Mouse (Mus musculus): ENCODE data around the gene Olfr370.

Olfr370 gene

DNA sequence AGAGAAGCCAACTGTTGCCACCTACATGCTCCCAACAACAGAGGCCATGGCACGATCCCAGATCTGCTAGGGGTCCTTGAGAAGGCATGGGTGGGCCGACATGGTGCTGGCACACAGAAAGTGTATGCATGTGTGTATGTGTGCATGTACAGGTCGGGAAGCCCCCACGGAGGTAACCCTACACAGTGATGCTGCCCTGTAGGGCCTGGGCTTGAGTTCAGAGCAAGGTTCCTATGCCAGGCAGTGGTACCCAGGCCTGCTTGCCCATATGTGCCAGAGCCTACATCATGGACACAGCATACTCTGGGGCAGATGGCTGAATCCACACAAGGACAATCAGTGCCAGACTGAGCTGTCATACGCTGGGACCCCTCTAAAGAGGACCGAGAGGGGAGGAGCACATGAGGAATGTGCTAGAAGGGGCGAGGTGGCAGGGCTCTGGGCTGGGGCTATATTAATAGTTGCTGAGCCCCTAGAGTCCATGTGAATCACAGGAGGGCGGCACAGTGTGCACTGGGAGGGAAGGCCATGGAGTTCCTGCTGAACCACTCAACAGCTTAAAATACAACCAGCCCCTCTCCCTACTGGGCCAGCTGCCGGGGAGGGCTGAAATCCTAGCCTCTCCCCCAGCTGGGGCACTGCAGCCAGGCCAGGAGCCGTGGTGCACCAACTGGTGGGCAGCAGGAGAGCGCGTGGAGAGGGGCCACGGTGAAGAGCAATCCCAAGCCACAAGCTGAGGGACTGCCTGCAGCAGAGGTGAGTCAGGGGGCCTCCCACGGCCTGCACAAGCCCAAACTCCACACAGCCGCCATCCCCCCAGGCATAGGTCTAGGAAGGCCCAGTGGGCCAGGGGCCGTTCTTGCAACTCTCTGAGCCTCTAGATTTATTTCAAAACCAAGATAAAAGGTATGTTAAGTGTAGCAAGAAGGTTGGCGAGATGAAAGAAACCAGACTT lies 40.3 kb downstream of the Olfr370 start:
- DNase-seq: peak; percentile 39

DNA sequence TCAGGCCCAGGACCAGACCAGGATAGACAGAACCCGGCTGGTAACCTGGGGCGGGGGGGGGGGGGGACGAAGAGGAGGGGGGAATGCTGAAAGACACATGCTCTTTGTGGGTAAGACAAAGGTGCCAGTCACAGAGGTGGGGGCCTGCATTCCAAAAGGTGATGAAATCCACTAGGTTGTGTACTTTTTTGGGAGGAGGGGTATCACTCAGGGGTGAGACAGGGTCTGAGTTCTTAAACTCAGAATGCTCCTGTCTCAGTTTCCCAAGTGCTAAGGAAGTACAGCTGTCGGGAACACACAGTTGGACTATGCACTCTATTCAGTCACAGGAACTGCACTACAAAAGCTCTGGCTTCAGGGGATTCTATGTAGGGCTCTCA lies 40.9 kb downstream of the Olfr370 start:
- DNase-seq: peak; percentile 18

DNA sequence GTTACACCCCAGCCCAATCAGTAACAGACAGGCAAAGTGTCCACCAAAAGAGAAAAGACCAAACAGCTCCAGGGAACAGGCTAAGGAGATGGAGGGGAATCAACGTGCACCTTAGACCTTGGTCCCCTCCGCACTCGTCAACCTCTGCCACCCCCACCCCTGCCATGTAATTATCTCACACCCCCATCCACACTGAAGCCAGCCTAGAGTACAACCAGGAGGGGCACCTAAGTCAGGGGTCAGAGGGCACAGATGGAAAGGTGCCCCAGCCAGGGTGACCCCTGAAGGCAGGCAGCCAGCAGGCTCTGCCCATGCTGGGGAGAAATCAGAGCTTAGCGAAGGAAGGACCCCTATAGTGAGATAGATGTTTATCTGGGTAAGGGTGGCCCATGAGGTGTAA lies 41.3 kb downstream of the Olfr370 start:
- peak; percentile 17 for DNase-seq

DNA sequence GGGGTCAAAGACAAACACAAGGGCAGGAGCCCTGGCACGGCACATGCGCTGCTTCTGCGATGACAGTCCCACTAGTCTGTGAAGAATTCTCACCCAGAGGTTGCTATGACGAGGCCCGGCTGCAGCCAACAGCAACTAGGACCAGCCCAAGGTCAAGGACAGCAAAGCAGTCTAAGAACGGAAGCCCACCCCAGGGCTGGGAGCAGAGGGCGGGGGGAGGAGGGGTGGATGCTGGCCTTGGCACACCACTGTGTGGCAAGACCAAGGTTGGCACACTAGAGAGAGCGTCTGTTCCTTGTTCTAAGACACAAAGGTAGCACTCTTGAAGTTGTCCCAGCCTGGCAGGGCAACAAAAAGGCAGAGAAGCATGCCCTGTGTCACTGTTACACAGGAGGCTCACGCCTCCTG lies 41.8 kb downstream of the Olfr370 start:
- DNase-seq: peak; percentile 27

DNA sequence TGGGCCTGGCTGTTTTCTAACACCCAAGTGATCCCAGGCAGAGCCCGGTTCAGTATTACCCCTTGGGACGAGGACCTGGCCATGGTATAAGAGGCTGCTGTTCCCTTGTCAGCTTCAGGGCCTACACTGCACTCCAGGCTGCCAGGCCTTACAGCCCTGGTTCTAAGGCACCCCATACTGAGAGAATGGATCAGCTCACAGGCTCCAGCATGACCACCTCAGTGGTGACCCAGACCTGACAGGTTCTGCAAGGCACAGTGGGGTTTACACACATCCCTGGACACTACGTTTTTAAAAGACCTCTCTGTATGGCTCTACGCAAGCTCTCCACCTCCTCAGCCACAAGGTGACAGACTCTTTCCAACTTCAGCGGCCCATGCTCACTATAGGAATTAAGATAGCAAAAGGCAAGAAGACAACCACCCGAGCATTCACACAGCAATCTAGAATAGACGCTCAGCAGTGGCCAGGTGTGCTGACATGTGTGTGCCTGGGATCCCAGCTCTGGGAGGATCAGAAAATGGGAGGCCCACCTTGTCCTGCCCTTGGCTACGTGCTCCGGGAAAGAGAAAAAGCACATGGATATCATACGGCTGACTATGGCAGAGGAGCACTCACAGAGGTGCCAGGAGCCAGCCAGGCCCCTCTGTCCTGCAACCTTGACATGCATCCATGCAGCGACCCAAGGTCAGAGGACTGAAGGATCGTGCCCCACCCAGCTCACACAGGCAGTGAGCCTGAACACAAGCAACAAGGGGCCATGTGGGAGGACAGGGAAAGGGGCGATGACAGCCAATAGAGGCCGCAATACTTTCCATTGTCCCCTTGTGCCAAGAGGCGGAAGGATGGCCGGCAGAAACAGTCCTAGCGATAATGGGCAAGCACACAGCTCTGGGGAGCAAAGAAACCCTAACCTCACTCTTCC lies 42.8 kb downstream of the Olfr370 start:
- peak; percentile 20 for DNase-seq

DNA sequence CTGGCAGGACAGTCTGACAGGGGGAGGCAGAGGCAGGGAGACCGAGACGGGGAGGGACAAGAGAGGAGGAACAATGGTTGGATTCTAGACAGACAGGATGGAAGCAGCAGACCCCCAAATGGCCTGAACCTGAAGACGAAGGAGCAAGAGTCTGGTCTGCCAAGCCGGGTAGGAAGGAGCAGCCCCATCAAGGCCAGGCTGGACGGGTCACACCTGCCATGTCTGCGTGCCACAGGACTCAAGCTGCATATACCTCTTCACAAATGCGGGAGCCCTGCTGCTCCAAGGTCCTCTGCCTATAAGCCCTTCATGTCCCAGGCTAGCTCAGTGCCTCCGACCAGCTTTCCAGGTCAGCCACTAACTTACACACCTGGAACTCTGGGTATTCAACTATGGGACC lies 44.1 kb downstream of the Olfr370 start:
- DNase-seq: peak; percentile 4

DNA sequence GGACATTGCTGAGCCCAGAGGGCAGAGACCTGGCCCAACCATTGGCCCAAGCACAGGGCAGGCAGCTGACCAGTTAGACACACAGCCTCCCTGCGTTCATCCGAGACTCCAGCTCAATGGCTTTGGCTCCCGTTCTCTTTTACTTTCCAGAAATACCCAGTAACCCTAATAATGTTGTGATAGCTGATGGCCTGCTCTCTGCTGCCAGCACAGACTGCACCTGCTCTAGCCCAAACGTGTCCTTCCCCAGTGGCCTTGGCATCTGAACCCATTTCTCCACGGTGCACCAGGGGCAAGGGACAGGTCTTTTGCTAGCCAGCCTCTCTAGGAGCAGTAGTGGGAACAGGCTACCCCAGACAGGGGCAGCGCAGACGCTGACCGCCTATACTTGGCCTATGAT lies 45.2 kb downstream of the Olfr370 start:
- peak; percentile 33 for DNase-seq

DNA sequence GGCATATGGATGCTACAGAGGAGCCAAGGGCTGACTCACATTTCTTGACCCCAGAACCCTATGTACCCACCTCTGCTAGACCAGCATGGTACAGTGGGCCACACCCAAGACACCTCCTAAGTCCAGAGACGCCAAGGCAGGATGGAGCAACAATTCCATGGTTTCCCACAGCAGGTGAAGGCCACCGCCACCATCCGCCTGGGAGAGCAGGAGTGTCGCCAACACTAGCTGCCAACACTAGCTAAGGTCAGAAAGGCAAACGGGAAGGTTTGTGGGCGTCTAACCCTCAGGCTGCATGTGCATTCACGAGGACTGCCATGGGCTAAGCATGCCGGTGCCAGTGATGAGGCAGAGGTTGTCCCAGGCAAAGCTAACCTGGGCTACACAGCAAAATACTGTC lies 46.6 kb downstream of the Olfr370 start:
- DNase-seq: peak; percentile 42

DNA sequence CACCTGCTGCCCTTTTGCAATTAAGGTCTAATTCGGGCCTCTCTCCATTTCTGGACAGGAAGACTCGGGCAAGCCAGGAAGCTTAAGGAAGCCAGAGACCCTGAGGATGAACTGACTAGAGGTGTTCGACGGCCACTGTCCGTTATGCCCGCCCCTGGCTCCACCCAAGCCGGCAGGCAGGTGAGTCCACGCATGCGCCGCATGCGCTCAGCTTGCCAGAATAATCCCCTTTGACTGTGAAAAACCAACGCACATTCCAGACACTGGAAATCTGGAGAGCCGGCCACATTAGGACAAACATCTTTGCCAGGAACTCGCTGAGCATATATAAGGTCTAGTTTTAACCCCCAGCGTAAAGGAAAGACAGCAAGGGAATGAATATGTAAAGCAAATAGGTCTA lies 47.7 kb downstream of the Olfr370 start:
- no peak for DNase-seq

DNA sequence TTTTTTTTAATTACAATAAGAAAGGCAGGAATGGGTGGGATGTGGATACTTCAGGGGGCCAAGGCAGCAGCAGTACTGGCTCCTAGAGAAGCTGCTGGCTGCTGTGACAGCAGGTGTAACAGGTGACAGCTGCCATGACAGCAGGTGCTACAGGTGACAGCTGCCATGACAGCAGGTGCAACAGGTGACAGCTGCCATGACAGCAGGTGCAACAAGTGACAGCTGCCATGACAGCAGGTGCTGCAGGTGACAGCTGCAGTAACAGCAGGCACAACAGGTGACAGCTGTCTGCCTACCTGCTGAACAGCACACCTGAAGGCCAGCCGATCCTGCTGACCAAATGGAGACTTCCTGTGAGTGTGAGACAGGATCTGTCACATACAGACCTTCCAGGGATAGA lies 49.2 kb downstream of the Olfr370 start:
- DNase-seq: no peak

DNA sequence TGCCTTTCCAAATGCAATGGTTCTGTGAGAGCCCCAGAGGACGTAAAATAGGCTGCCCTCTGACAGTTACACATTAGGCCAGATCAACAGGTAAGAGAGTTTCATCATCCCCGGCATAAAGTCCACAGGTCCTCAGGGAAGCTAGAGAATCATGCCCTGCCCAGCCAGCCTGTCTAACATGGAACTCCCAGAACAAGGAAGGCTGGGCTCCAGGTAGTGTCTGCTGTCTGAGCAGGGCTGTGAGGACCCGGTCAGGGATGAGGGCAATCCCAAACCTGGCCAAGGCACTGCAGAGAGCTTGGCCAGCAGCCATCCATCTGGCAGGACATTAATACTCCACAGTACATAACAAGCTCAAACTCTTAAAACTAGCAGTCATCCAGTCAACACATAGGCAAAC lies 49.8 kb downstream of the Olfr370 start:
- no peak for DNase-seq

DNA sequence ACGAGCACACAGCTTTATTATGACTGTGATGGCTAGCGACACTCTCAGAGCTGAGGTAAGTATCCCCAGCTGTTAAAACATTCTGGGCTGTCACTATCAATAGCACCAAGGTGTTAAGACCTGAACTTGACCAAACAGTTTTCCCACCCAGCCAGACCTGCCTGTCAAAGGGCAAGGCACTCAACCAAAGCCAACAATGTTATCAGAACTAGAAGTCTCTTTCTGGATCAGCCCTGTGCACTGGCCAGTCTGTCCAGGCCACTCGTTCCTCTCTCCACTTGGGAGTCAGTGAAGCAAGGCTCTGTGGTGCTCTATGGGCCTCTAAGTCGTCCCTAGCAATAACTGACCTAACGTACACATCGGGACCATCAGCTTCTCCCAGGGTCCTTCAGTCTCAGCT lies 52.1 kb downstream of the Olfr370 start:
- no peak for DNase-seq

DNA sequence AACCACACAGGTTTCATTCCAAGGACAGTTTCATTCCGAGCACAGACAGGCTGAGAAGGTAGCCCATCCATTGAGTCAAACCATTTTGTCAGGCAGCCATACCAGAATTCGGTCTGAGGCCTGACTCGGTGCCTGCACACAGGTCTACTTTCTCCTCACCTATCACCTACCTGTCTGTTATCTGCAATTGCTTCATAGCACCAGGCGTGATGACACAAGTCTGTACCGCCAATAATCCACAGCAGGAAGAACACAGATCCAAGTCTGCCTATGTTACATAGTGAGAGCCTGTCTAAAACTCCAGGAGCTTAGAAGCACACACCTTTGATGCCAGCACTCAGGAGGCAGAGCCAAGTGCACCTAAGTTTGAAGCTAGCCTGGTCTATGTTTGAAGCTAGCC lies 53.3 kb downstream of the Olfr370 start:
- DNase-seq: no peak

DNA sequence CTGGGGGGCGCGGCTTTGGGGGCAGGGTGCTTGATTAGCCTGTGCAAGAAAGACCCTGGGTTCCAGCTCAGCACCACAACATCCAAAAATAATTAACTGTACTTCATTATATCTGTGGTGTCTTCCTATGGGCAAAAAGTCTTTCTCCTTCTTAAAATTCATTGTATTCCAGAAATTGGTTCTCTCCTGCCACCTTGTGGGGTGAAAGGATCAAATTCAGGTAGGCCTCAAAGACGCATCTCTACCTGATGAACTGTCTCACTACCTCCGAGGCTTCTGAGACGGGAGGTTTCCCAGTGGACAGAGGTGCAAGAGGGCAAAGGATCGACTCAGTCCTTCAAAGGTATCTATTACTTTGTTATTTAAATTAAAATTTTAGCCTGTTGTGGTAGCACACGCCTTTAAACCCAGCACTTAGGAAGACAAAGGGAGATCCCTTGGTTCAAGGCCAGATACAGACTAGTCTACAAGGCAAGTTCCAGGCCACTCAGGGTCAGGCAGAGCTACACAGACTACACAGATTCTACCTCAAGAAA lies 55.0 kb downstream of the Olfr370 start:
- DNase-seq: no peak

DNA sequence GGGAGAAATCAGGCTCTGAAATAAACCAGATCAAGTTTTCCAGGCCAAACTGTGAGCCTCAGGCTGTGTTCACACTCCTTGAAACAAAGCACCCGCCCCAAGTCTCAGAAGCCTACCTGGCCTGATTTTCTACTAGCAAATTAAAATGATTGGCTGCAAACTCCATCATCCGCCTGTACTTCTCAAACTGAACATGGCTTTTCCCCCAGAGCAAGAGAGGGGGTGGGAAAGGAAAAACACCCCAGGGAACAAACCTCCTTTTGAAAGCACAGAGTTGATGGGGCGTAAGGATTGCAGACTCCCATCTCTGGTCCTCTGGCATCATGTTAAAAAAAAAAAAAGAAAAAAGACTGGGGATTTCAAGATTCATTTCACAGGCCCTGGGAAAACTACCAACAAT lies 57.1 kb downstream of the Olfr370 start:
- no peak for DNase-seq

DNA sequence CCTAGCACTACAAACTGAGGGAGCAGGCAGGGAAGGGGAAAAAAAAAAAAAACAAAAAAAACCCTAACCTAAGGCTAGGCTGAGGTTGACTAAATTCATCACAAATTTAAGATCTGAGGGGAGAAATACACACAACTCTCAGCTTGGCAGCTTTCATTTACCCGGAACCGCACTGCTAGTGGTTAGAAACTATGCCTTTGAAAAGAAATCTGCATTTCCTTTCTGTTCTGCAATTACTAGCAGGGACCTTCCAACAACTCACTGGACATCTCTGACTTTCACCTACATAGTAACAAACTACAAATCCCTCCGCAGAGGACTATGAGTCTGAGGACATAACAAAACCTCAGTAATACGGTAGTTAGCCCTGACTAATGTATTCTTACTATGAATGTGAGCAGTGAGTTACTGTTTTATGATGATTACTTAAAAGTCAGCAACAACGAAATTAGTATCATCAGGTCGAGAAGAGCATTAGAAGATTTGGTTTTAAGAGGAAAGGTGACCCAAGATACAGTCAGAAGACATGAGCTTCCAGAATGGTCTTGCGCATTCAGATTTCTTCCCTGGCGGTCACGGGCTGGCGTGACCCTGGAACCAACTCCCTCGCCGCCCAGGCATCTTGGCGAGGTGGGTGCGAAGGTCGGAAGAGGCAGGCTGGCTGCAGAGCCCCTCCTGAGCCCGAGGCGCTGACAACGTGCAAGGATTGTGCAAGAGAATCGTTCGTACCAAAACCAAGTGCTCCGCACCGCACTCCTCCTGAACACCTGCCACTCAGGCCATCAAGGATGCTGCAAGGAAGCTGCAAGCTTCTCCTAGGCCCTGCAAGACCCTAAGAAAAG lies 58.0 kb downstream of the Olfr370 start:
- DNase-seq: no peak

DNA sequence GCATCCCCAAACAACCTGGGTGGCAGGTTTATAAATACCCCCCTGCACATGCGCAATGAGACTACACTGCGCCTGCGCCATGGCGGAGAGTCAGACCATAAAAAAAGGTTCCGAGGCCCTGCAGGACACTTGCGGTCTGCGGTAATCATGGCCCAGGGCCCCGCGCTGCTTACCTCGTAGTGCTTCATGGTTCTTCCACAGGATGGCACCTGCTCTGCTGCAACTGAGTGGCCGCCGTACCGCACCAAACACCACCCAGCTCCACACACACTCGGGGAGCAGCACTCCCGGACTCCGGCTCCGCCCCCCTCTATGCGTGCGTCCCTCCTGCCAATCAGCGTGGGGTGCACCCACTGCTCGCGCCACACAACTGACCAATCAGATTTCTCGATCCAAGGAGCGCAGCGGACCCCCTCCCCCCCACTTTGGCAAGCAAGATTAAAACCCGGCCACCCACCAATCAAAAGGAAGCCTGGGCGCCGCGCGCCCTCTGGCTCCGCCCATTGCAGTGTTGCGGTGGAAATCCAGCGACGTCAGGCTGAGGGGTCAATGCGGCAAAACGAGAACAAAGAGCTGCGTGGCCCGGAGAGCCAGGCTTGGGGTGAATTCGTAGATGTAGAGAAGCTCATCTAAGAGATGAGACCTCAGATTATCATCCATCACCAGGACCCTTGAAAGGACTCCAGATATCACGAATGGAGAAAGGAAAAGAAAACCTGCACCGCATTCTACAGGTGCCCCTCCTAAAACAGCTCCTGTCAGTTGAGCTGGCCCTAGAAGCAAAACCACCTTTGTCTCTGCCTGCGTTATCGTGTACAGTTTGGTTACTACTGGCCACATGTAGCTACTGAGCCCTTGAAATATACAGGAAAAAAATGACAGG lies 58.8 kb downstream of the Olfr370 start:
- DNase-seq: peak; percentile 99

All from cerebellum, adult 9-10 months (tissue).